Mouse (Mus musculus) layer of hippocampus, adult 8-10 months (tissue): Measurements from ENCODE around the gene Foxn1. TPM values are rescaled to one million over a fixed set of nuclear protein-coding genes. Genes with fewer than 3 reads are reported as not detected.

Source experiments
- DNase-seq, 2 experiments: peaks; one replicate each; pipeline ENCODE4 v3.0.0; 2022; ENCODE audit warnings: low spot score in 2 of 2
- total RNA-seq, 4 experiments: library from RNA; stranded (reverse); gene quantifications; 2 replicates each; pipeline ENCODE4 v1.2.4; 2022

Foxn1 gene
- total RNA-seq, 4 experiments from 2014 or later, result 0.10 TPM; not detected in 3

DNA sequence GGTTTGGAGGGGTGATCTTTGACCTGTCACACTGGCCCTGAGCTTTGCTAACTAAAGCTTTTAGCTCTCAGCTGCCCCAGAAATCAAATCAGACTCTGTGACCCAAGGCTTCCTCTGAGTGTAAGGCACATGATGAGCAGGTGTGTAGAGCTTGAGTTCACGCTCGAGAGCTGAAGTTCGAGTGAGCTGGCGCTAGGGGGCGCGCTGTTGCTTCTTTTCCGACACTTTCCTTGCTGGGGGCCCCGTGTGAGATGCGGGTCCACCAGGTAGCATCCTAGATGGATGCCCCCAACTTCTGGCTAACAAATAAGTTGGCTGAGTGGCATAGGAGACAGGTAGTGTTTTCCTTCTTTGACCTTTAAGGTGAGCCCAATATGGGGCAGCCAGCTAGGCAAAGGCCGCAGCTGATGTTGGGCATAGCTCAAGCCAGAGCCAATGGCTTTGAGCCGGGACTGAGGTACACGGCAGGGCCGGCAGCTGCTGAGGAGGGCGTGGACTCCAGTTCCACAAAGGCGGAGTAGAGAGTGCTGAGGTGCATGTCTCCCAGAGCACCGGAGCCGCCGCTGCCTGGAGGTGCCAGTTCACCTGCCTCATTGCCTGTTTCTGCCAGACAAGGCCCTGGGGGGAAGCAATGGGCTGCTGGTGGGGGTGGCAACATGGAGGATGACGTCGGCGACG, 27.9 kb downstream of the Foxn1 start:
- DNase-seq, result no peak

DNA sequence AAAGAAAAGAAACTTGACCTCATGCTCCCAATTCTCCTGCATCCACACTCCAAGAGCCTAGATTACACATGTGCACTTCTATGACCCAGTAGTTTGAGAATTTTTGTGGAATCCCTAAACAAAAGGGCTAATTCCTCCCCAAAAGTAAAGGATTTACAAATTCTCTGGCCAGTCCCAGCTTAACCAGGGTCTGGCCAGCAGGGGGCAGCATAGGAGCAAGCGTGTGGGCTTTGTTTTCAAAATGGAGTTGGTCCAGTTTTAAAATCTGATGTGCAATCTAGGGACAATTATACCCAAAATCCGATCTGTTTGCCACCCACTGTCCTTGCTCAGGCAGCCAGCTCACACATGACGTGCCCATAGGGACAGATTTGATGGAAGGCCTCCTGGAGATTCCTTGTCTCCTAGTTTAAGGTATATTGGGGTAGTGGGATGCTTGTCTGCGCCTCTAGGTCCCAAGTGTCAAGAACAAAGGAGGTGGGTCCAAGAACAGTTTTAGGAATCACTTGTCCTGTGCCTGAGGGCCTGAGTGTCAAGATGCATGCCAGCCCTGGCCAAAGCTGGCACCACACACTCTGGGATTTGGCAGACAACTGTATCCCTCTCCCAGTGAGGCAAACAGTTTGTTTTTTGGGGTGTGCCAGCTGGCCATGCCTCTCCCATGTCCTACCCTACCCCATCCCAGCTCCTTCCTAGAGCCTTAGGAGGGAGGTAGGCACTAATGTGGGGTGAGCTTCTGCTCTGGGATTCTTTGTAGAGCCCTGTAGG, 30.7 kb downstream of the Foxn1 start:
- DNase-seq, result peak in 1 of 2 experiments; percentile 54

GRCm38 (mm10) chr11:78354905-78355304, 31.5 kb downstream of the Foxn1 start:
- DNase-seq, result no peak

DNA sequence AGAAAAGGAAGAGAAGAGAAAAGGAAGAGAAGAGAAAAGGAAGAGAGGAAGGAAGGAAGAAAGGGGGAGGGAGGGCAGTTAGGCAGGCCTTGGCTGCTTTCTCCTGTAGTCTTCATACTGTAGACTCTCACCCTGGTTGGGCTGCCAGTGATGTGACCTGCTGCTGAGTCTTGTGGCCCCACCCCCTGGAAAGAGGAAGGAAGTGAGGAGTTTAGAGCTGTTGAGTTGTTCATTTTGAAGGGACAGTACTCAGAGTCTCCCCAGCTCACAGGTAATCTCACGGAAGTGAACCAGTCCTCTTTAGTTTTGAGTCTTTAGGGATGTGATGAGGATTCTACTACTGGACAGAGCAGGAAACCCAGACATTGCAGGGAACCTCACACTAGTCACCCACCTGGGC, 33.3 kb downstream of the Foxn1 start:
- no peak for DNase-seq

- DNase-seq, result no peak
Observed at GRCm38 (mm10) chr11:78349441-78350358, 36.7 kb downstream of the Foxn1 start.

DNA sequence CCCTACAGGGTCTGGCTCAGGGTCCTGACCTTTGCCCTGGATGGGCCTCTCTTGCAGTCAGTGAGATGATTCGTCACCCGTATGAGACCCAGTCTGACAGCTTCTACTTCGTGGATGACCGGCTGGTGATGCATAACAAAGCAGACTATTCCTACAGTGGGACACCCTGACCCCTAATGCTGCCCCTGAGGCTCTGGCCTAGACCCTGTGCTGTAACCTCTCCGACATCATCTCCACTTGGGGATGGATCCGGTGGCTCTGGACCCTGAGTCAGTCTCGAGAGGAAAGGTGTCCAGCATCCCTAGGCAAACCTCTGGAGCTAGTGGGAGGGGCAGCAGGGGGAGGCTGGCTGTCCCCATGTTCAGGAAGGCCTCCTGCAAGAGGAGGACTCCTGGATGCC, 37.9 kb downstream of the Foxn1 start:
- DNase-seq, result no peak

DNA sequence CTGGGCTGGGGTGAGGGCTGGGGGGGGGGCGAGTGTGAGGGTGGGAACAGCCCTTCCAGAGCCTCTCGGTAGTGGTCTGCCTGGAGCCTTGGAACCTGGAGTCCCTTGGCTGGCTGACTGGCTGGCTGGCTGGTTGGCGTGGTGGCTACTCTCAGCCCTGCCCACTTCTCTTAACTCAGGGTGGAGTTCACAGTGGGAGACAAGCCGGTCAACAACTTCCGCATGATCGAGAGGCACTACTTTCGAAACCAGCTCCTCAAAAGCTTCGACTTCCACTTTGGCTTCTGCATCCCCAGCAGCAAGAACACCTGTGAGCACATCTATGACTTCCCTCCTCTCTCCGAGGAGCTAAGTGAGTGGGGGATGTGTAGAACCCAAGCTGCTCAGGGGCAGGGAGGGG, 38.5 kb downstream of the Foxn1 start:
- DNase-seq, result no peak

DNA sequence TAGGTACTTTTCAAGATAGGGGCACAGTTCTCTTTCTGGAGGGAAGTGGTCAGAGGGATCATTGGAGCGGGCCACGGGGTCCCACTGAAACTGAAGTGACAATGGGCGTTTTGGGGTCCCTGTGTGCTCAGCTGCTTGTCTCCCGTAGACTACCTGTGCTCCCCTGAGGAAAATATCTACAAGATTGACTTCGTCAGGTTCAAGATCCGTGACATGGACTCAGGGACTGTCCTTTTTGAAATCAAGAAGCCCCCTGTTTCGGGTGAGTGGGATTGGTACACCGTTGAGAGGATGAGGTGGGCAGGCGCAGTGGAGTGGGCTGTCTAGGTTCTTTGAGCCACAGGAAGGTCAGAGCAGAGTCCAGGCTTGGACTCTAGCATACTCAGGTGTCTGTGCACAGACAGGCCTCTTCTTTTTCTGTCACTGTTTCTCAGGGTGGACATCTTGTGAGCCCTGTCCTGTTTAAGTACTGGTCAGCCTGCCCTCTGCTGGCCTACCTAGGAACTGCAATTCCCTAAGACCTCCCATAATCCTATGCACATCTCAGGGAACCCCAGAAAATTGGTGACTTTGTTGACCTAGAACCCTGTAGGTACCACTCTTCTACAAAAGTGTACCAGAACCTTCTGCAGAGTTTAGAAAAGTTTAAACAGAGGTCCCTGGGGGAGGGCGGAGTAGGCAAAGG, 39.1 kb downstream of the Foxn1 start:
- DNase-seq, result peak in 1 of 2 experiments; percentile 80

DNA sequence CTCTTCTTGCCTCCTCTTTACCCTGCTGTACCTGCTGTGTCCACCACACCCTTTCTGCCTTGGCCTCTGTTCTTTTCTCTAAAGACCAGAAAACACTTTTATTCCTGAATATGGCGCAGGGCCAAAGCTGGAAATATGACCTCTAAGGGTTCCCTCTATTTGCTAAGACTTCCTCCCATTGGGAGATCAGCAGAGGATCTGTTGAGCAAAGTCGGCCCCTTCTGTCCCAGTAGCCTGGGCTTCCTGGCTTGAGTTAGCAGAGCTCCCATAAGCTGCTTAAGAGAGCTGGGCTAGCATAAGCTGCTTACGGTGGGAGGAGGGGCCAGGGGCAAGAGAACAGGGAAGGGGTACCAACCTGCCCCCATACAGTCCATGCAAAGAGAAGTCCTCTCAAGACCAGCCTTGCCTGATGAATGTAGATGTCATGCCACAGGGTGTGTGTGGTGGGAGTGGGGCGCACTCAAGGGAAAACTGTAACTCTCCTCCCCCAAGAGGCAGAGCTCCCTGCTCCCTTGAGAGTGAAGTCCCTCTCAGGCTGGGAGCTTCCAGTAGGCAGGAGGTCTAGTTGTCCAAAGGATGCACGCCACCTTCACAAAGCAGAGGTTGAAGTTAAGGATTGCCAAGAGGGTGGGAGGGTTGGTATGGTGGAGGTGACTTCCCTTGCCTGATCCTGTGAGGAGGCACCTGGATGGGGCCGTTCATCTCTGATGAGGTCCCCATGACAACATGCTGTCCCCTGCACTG, 39.9 kb downstream of the Foxn1 start:
- DNase-seq, result no peak

GRCm38 (mm10) chr11:78345801-78346200, 40.6 kb downstream of the Foxn1 start:
- DNase-seq, result no peak

GRCm38 (mm10) chr11:78344890-78345715, 41.3 kb downstream of the Foxn1 start:
- DNase-seq, result no peak

DNA sequence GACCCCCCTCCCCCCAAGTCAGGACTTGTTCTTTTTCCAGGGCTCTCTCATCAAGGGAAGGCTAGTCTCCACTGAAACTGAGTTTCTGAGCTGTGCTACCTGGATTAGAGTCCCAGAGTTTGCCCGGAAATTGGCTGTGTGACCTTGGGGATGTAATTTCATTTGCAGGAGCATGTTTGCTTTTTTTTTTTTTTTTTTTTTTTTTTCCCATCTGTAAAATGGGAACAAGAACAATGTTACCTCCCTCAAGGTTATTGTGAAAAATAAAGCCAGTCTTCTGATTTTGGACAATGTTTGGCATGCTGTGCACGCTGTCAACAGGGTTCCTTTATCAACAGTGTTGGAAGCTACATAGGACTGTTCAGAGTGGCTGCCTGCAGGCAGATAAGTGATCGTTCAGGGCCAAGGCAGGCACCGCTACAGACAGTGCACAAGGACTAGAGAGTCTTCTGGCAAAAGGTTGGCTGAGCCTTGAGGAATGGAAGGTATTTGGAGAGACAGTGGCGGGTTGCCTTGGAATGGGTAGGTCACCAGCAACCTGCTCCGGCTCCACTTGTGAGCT, 41.9 kb downstream of the Foxn1 start:
- no peak for DNase-seq

GRCm38 (mm10) chr11:78343381-78344327, 42.7 kb downstream of the Foxn1 start, which contains the start of gene Unc119:
Unc119 (plus strand) TSS chr11:78343482.
- peak in 1 of 2 experiments; percentile 61 for DNase-seq

DNA sequence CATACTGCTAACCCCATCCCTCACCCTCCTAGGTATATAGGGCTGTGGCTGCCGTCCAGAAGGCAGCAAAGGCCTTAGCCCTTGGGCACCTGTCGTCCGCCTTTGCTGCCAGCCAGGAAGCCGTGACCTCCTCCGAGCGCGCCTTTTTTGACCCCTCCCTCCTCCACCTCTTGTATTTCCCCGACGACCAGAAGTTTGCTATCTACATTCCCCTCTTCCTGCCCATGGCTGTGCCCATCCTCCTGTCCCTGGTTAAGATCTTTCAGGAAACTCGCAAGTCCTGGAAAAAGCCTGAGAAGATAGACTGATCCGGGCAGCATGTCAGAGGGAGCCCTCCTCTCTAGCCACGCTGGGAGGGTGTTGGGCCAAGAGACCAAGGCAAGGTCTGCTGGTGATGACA, 44.7 kb downstream of the Foxn1 start:
- DNase-seq, result no peak

- DNase-seq, result no peak
Observed at GRCm38 (mm10) chr11:78337040-78337439, 49.3 kb downstream of the Foxn1 start.

- DNase-seq, result no peak
Observed at GRCm38 (mm10) chr11:78333992-78334391, 52.4 kb downstream of the Foxn1 start.

GRCm38 (mm10) chr11:78332676-78333075, 53.7 kb downstream of the Foxn1 start:
- no peak for DNase-seq

GRCm38 (mm10) chr11:78328512-78329056, 57.8 kb downstream of the Foxn1 start:
- DNase-seq, result no peak
